Mouse (Mus musculus) MEL (cell line): ENCODE measurements around the gene Kctd12b.

ENCODE experiments used
- CHD1 ChIP-seq: IDR thresholded peaks from 2 replicates; pipeline ENCODE4 v1.6.1; 2012; ENCODE audit warnings: low read depth, mild to moderate bottlenecking, inconsistent platforms, low read length, improper control_type of control experiment
- CTCF ChIP-seq, 3 experiments: IDR thresholded peaks in 2 of 3; conservative IDR thresholded peaks in 1 of 3; 2 replicates each; pipeline ENCODE4 v1.5.1; 2011 to 2012; ENCODE audit warnings: low read length in 3 of 3, low read depth in 2 of 3, mild to moderate bottlenecking in 2 of 3, improper control_type of control experiment in 1 of 3, inconsistent platforms in 1 of 3, mixed read lengths in 1 of 3, moderate library complexity in 1 of 3; ENCODE audit not compliant: control insufficient read depth in 1 of 3, insufficient read depth in 1 of 3, poor library complexity in 1 of 3, severe bottlenecking in 1 of 3
- EP300 ChIP-seq, 2 experiments: IDR thresholded peaks; 2 replicates each; pipeline ENCODE4 v1.6.1; 2011; ENCODE audit warnings: improper control_type of control experiment in 2 of 2, low read length in 2 of 2, low read depth in 1 of 2, mild to moderate bottlenecking in 1 of 2
- GABPA ChIP-seq: IDR thresholded peaks from 2 replicates; pipeline ENCODE4 v1.6.1; 2012; ENCODE audit warnings: low read depth, mild to moderate bottlenecking, inconsistent platforms, low read length, improper control_type of control experiment, moderate library complexity
- MAX ChIP-seq: IDR thresholded peaks from 2 replicates; pipeline ENCODE4 v1.6.1; 2011; ENCODE audit warnings: low read length, improper control_type of control experiment
- SMC3 ChIP-seq: IDR thresholded peaks from 2 replicates; pipeline ENCODE4 v1.6.1; 2011; ENCODE audit warnings: low read depth, low read length, improper control_type of control experiment

DNA sequence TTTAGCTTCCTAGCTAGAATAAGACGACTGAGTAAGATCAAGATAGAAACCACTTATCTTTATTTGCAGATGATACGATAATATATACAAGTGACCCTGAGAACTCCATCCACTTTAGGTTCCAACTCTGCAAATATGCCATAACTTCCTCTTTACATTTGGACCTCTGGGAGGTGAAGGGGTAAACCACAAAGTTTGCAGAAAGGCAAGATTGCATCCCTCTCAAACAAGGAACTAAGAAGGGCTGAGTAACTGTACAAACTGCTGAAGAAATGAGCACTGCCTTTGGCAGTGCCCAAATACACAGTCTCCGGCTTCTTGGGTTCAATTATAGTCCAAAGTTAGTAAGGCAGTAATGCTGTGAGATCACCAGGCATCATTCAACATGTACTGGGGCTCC, 31.3 kb downstream of the Kctd12b start:
- TF ChIP-seq CTCF (IDR thresholded peaks at IDR 0.05 in 2 of 3, conservative IDR thresholded peaks at IDR 0.05 in 1 of 3; ENCODE audit: control insufficient read depth in 1 of 3, insufficient read depth in 1 of 3, low read depth in 2 of 3, low read length in 3 of 3, poor library complexity in 1 of 3, severe bottlenecking in 1 of 3) (no peak), EP300 (IDR thresholded peaks at IDR 0.05; ENCODE audit: low read depth in 1 of 2, low read length in 2 of 2) (no peak), MAX (no peak), CHD1 (no peak), GABPA (no peak), SMC3 (no peak)
